Mouse (Mus musculus): ENCODE data around the gene Clpx. TPM values are rescaled to one million over a fixed set of nuclear protein-coding genes. Genes with fewer than 3 reads are reported as not detected.

Clpx gene
- polyA plus RNA-seq, 1 experiment from 2014 or later = 38.8 TPM

- peak; percentile 22 for DNase-seq (ENCODE audit: low spot score)
- Histone ChIP-seq H3K4me3 (ENCODE audit: low read depth, low read length) (peak overlapping the region; percentile 93), H3K4me2 (replicated peaks; ENCODE audit: low read depth, low read length) (peak overlapping the region; percentile 91), H3K27me3 (replicated peaks; ENCODE audit: insufficient read depth, low read length) (no peaks in the 10 kb centered on the region), H3K36me3 (ENCODE audit: insufficient read depth, low read length) (no peaks in the 10 kb centered on the region), H3K27ac (ENCODE audit: low read length) (peak overlapping the region; percentile 98), H3K4me1 (ENCODE audit: insufficient read depth, low read depth, low read length) (peaks cover 10% of the 10 kb centered on the region), H3K9me3 (ENCODE audit: low read length) (no peaks in the 10 kb centered on the region), H3K9ac (replicated peaks; ENCODE audit: low read depth) (peak overlapping the region; percentile 96)
- TF ChIP-seq EP300 (IDR thresholded peaks at IDR 0.05) (no peak), CTCF (IDR thresholded peaks at IDR 0.05) (no peak)
- ATAC-seq = no peak
- WGBS = 31% methylated on average over 8 of the region's 8 CpGs
Observed at GRCm38 (mm10) chr9:65347112-65347850, 53.2 kb downstream of the Clpx start.

DNA sequence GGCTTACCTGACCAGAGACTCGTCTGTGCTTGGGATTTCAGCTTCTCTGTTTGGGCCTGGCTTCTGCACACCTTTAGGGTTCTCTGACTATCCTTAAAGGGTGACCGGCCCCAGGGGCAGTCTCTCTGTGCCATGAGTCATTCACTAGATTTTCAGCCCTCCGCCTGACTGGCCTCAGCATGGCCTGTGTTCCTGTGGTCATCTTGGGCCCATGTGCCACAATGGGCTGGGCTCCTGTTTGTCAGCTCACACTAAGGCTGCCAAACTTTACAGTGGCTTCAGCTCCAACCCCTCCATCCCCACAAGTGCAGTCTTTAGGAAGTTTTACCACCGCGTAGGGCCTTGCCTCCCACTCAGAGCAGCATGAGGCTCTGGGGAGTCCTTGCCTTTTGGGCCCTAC lies 59.2 kb downstream of the Clpx start:
- Histone ChIP-seq H3K9ac (replicated peaks; ENCODE audit: low read depth) (no peak overlapping the region), H3K27me3 (replicated peaks; ENCODE audit: insufficient read depth, low read length) (no peaks in the 10 kb centered on the region), H3K4me3 (ENCODE audit: low read depth, low read length) (no peak overlapping the region), H3K4me2 (replicated peaks; ENCODE audit: low read depth, low read length) (no peak overlapping the region), H3K36me3 (ENCODE audit: insufficient read depth, low read length) (peaks cover 19% of the 10 kb centered on the region), H3K9me3 (ENCODE audit: low read length) (no peaks in the 10 kb centered on the region), H3K4me1 (ENCODE audit: insufficient read depth, low read depth, low read length) (no peaks in the 10 kb centered on the region), H3K27ac (ENCODE audit: low read length) (no peak overlapping the region)
- 89% methylated on average over 5 of the region's 5 CpGs for WGBS
- no peak for TF ChIP-seq EP300 (IDR thresholded peaks at IDR 0.05)
- no peak for TF ChIP-seq CTCF (IDR thresholded peaks at IDR 0.05)
- DNase-seq (ENCODE audit: low spot score) (no peak), ATAC-seq (no peak)

- ATAC-seq = no peak
- peaks cover 47% of the 10 kb centered on the region for H3K36me3 ChIP-seq (ENCODE audit: insufficient read depth, low read length)
Observed at GRCm38 (mm10) chr9:65356561-65356960, 62.5 kb downstream of the Clpx start.

DNA sequence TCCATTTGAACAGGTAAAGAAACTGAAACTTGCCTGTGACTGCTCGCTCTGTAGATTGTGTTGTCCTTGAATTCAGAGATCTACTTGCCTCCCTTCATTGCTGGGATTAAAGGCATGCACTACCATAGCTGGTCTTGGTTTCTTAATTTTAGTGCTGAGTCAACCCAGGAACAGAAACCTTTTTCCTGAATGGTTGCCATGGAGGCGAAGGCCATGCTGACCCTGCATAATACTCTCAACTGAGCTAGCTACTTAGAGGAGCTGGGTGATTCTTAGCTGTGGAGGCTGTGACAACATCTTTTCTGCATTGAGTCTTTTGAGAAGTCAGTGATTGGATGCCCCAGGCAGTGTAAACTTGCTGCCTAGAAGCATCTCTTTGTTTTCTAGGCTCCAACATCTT lies 62.9 kb downstream of the Clpx start:
- no peak overlapping the region for H3K27ac ChIP-seq (ENCODE audit: low read length)
- H3K36me3 ChIP-seq (ENCODE audit: insufficient read depth, low read length) = peaks cover 47% of the 10 kb centered on the region
- no peaks in the 10 kb centered on the region for H3K9me3 ChIP-seq (ENCODE audit: low read length)
- no peaks in the 10 kb centered on the region for H3K4me1 ChIP-seq (ENCODE audit: insufficient read depth, low read depth, low read length)
- 98% methylated on average over 2 of the region's 2 CpGs for WGBS
- no peaks in the 10 kb centered on the region for H3K27me3 ChIP-seq (replicated peaks; ENCODE audit: insufficient read depth, low read length)
- ATAC-seq = no peak
- H3K4me3 ChIP-seq (ENCODE audit: low read depth, low read length) = no peak overlapping the region
- no peak overlapping the region for H3K9ac ChIP-seq (replicated peaks; ENCODE audit: low read depth)
- DNase-seq (ENCODE audit: low spot score) = no peak
- no peak overlapping the region for H3K4me2 ChIP-seq (replicated peaks; ENCODE audit: low read depth, low read length)
- TF ChIP-seq CTCF (IDR thresholded peaks at IDR 0.05) (no peak), EP300 (IDR thresholded peaks at IDR 0.05) (no peak)

More at GRCm38 (mm10) chr9:65356561-65356960, 62.5 kb downstream of the Clpx start:
- no peak overlapping the region for H3K9ac ChIP-seq (replicated peaks; ENCODE audit: low read depth)
- H3K4me3 ChIP-seq (ENCODE audit: low read depth, low read length) = no peak overlapping the region
- DNase-seq (ENCODE audit: low spot score) = no peak
- H3K27me3 ChIP-seq (replicated peaks; ENCODE audit: insufficient read depth, low read length) = no peaks in the 10 kb centered on the region
- no peak overlapping the region for H3K4me2 ChIP-seq (replicated peaks; ENCODE audit: low read depth, low read length)
- H3K9me3 ChIP-seq (ENCODE audit: low read length) = no peaks in the 10 kb centered on the region
- WGBS = 79% methylated on average over 7 of the region's 7 CpGs
- no peak for TF ChIP-seq CTCF (IDR thresholded peaks at IDR 0.05)
- TF ChIP-seq EP300 (IDR thresholded peaks at IDR 0.05) = no peak
- H3K27ac ChIP-seq (ENCODE audit: low read length) = no peak overlapping the region
- no peaks in the 10 kb centered on the region for H3K4me1 ChIP-seq (ENCODE audit: insufficient read depth, low read depth, low read length)

DNA sequence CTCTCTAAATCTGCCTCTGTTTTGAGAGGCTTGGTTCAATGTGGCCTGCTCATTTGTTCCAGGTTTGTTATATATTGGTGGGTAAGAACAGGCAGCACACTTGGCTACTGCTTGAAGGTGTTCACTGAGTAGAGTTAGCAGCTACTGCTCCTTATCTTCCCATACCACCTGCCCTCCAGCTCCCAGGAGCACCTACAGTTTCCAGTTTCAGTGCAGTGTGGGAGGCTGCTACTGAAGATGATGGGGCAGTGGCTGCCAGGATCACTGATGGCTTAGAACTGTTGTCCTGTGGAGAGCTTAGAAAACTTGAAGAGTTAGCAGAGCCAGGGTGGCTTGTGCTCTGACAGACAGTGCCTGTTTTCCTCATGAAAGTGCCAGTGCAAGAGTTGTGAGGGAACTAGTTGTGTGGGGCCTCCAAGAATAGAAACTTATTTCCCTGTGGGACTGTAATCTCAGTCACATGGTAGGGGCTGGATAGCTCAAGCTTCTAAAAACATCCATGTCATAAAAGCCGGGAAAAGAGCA lies 65.0 kb downstream of the Clpx start:
- H3K4me1 ChIP-seq (ENCODE audit: insufficient read depth, low read depth, low read length) = no peaks in the 10 kb centered on the region
- H3K27me3 ChIP-seq (replicated peaks; ENCODE audit: insufficient read depth, low read length) = no peaks in the 10 kb centered on the region
- no peak overlapping the region for H3K27ac ChIP-seq (ENCODE audit: low read length)
- no peak overlapping the region for H3K4me3 ChIP-seq (ENCODE audit: low read depth, low read length)
- peaks cover 47% of the 10 kb centered on the region for H3K36me3 ChIP-seq (ENCODE audit: insufficient read depth, low read length)
- no peak overlapping the region for H3K4me2 ChIP-seq (replicated peaks; ENCODE audit: low read depth, low read length)
- ATAC-seq (no peak), DNase-seq (ENCODE audit: low spot score) (no peak)
- no peaks in the 10 kb centered on the region for H3K9me3 ChIP-seq (ENCODE audit: low read length)
- WGBS = 78% methylated on average over 1 of the region's 1 CpGs
- TF ChIP-seq EP300 (IDR thresholded peaks at IDR 0.05) (no peak), CTCF (IDR thresholded peaks at IDR 0.05) (no peak)
- no peak overlapping the region for H3K9ac ChIP-seq (replicated peaks; ENCODE audit: low read depth)

- no peak for TF ChIP-seq CTCF (IDR thresholded peaks at IDR 0.05)
- TF ChIP-seq EP300 (IDR thresholded peaks at IDR 0.05) = no peak
- DNase-seq (ENCODE audit: low spot score) (peak; percentile 73), ATAC-seq (peak; percentile 80)
- H3K27ac ChIP-seq (ENCODE audit: low read length) = no peak within 1 kb of the TSS
- no peaks in the 10 kb centered on the region for H3K4me1 ChIP-seq (ENCODE audit: insufficient read depth, low read depth, low read length)
- peaks cover 44% of the 10 kb centered on the region for H3K36me3 ChIP-seq (ENCODE audit: insufficient read depth, low read length)
- no peak within 1 kb of the TSS for H3K9ac ChIP-seq (replicated peaks; ENCODE audit: low read depth)
- H3K27me3 ChIP-seq (replicated peaks; ENCODE audit: insufficient read depth, low read length) = no peaks in the 10 kb centered on the region
- WGBS = 71% methylated on average over 16 of the region's 16 CpGs
- no peaks in the 10 kb centered on the region for H3K9me3 ChIP-seq (ENCODE audit: low read length)
- H3K4me2 ChIP-seq (replicated peaks; ENCODE audit: low read depth, low read length) = no peak within 1 kb of the TSS
- no peak within 1 kb of the TSS for H3K4me3 ChIP-seq (ENCODE audit: low read depth, low read length)
Observed at GRCm38 (mm10) chr9:65360641-65361448, 66.8 kb downstream of the Clpx start, which contains the start of gene Ubap1l. Ubap1l (plus strand) TSS chr9:65361041.

All from lung, postnatal 0 days (tissue).